Mouse (Mus musculus): ENCODE measurements around the gene Srr.

The Srr gene

DNA sequence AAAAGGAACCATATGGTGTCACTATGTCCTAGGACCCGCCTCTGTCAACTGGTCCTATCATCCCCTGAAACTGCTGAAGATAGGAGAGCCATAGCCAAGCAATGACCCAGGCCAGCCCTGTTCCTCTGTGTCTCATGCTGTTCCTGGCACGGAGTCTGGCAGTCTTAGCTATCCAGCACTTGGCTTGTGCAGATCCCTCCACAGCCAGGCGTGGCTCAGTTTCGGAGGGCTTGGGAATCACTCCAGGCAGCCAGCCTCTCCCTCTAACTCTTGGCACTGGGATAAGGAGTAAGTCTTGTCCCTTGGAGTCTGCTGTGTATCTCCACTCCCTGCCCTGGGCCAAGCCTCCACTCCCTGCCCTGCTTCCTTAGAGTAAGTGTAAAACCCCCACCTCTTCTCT, 59.1 kb downstream of the Srr start:
- no peak for DNase-seq (ENCODE audit: low read depth in 2 of 2, low spot score in 2 of 2)

DNA sequence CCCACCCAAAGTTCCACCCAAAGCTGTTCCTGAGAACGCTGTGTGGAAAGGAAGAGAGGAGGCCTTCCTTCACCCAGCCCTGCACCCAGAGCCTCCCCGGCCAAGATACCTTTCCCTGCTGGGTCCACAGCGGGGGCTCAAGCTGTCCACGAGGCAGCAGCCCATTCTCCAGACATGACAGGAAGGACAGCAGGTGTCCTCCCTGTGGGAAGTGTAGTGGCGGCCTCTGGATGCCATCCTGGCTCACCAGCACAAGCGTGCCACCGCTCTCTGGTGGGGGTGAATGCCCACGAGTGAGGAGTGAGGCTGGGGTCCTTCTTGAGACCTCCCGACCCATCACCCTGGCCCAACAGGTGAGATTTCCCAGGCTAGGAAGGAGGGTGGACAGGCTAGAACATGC, 60.5 kb downstream of the Srr start:
- DNase-seq (ENCODE audit: low read depth in 2 of 2, low spot score in 2 of 2): no peak

DNA sequence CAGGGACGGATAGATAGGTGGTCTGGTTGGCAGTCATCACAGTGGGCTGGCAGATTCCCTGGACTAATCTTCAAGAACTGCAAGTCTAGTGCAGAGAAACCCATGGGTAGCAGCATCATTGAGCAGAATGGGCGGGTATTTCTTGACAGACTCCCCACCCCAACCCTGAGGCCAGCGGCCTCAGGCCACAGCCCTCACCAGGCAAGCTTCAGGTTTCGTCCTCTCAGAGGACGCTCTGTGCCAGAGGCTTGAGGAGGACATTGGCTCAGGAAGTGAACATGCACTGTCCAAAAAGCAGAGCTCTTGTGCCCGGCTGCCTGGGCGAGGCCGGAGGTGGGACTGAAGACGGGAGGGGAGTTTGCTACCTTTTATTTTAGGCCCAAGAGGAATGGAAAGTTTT, 61.3 kb downstream of the Srr start:
- no peak for DNase-seq (ENCODE audit: low read depth in 2 of 2, low spot score in 2 of 2)

DNA sequence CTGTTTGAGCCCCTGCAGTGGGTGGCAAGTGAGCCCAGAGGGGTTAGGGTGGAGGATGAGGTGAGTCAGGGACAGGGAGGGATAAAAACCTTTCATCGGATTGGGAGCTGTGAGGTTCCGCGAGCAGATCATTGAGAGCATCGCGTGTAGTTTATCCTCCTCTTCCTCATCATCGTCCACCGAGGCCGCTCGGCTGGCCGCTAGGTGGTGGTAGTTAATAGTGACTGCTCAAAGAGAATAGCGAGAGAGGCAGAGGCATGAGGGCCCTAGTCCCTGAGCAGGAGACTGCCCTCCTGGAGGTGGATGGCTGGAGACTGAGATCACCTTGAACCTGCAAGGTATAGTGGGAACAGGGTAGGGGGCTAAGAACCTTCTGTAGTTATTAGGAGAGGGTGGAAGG, 62.3 kb downstream of the Srr start:
- no peak for DNase-seq (ENCODE audit: low read depth in 2 of 2, low spot score in 2 of 2)

DNA sequence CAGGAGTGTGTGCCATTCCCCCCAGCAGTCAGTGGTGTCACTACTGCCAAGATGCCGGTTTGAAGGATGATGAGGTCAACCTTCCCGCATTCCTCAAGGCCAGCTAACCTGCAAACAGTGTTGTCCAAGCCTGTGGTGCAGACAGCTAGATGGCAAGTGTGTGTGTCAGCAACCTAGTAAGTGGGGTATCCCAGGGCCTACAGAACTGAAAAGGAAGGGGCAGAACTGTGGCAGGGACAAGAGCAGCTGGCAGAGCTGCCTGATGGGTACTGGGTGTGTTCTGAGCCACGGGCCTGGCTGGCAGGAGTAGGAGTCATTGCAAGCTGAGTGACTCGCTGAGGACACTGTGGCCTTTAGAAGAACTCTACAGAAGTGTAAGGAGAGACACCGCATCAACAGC, 63.6 kb downstream of the Srr start:
- no peak for DNase-seq (ENCODE audit: low read depth in 2 of 2, low spot score in 2 of 2)

DNA sequence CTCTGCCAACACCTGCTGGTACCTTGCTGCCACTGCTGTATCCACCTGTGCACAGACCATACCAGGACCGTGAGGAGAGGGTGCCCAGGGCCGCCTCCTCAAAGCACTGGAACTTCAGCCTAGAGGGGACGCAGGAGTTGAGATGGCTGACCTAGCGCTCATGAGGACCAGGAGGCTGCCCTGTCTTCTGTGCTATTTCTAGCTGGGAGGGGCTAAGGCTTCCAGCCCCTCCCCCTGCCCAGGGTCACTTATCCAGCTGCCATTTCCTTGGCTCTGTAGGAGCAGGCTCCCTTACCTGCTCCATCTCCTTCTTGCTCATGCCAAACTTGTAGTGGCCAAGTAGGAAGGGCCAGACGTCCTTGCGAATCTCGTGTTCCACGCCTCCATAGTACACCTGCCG, 68.0 kb downstream of the Srr start:
- DNase-seq (ENCODE audit: low read depth in 2 of 2, low spot score in 2 of 2): no peak

Measured in CD8-positive naive resting alpha-beta T cell, adult 2 months (primary cell).